Mouse (Mus musculus) brain, adult 2 months (tissue): ENCODE results near the gene Ovol1.

ENCODE experiments used
- DNase-seq: peaks from one replicate; pipeline ENCODE4 v3.0.0; 2011; ENCODE audit warnings: low read depth, low spot score

The Ovol1 gene

GRCm38 (mm10) chr19:5568470-5569140 lies 8.2 kb upstream of the Ovol1 start:
- DNase-seq: peak; percentile 96

- peak; percentile 89 for DNase-seq
These were observed 7.4 kb upstream of the Ovol1 start, which contains the start of gene Ap5b1 for GRCm38 (mm10) chr19:5567534-5568469. Ap5b1 (plus strand) TSS chr19:5568025.

GRCm38 (mm10) chr19:5567180-5567533 lies 6.7 kb upstream of the Ovol1 start:
- DNase-seq: no peak

GRCm38 (mm10) chr19:5566316-5566715 lies 5.9 kb upstream of the Ovol1 start:
- DNase-seq: no peak

GRCm38 (mm10) chr19:5562776-5563175 lies 2.3 kb upstream of the Ovol1 start:
- DNase-seq: no peak

GRCm38 (mm10) chr19:5561886-5562285 lies 1.4 kb upstream of the Ovol1 start:
- DNase-seq: no peak

GRCm38 (mm10) chr19:5561252-5561790 lies 875 bp upstream of the Ovol1 start:
- no peak for DNase-seq

- DNase-seq: no peak
These were observed 602 bp downstream of the Ovol1 start for GRCm38 (mm10) chr19:5559631-5560456.

- no peak for DNase-seq
These were observed 1.2 kb downstream of the Ovol1 start for GRCm38 (mm10) chr19:5559229-5559628.

- DNase-seq: no peak
These were observed 1.7 kb downstream of the Ovol1 start for GRCm38 (mm10) chr19:5558770-5559169.

GRCm38 (mm10) chr19:5558169-5558568 lies 2.3 kb downstream of the Ovol1 start:
- DNase-seq: no peak

- DNase-seq: no peak
These were observed 6.2 kb downstream of the Ovol1 start for GRCm38 (mm10) chr19:5554212-5554611.

- no peak for DNase-seq
These were observed 6.6 kb downstream of the Ovol1 start for GRCm38 (mm10) chr19:5553802-5554201.

- no peak for DNase-seq
These were observed 12.9 kb downstream of the Ovol1 start for GRCm38 (mm10) chr19:5547471-5548056.

GRCm38 (mm10) chr19:5544031-5544430 lies 16.4 kb downstream of the Ovol1 start:
- DNase-seq: no peak

- DNase-seq: no peak
These were observed 17.1 kb downstream of the Ovol1 start for GRCm38 (mm10) chr19:5543362-5543761.

- DNase-seq: no peak
These were observed 21.7 kb downstream of the Ovol1 start for GRCm38 (mm10) chr19:5538786-5539185.

GRCm38 (mm10) chr19:5532520-5532919 lies 27.9 kb downstream of the Ovol1 start:
- DNase-seq: no peak

- DNase-seq: no peak
These were observed 30.3 kb downstream of the Ovol1 start for GRCm38 (mm10) chr19:5530138-5530524.

- peak; percentile 96 for DNase-seq
These were observed 30.9 kb downstream of the Ovol1 start for GRCm38 (mm10) chr19:5529325-5530137.
